Mouse (Mus musculus) induced T-regulatory cell, adult 2 months (primary cell): ENCODE results near the gene Pappa.

ENCODE experiments used
- DNase-seq: peaks from one replicate; pipeline ENCODE4 v3.0.0-alpha.2; 2012; ENCODE audit warnings: low read depth

The Pappa gene

GRCm38 (mm10) chr4:65272295-65272694, 148.3 kb downstream of the Pappa start:
- DNase-seq = no peak

DNA sequence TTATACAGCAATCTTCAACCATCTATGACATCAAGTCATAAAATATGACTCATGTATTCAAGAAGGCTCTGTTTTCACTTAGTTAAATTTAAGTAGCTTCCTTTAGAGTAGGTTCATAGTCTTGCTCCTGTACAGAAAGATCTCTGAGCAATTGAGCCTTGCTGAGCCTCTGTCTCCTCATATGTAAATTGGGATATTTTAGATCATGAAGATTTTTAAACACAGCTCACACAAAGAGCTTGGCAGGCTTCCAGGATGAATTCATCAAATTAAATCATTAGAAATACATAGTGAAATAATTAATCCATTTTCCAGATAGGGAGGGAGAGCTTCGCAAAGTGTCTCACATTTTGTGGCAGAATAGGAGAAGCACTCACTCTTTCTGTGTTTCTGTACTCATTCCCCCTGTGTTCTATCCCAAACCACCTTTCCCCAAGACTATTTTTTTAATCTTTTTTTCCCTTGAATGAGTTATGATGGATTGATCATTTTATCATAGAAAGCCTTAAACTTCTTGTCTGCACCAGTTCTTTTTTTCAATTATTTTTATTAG, 149.4 kb downstream of the Pappa start:
- DNase-seq = no peak

- DNase-seq = no peak
Observed at GRCm38 (mm10) chr4:65278451-65279271, 154.7 kb downstream of the Pappa start.

DNA sequence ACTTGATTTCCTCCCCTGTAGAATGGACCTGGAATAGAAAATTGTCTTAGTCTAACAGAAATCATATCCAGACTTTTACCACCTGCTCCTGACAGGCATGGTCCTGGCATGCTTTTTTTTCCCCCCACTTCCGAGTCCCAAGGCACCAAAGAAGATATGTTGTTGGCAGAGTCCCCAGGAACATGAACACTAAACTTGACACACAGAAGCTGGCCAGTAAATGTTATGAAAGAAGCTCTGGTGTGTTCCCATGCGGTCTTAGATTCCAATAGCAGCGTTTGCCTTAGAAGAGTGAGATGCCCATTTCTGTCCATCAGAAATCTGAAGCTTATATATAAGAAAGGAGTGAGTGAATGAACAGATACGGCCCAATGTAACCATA, 155.3 kb downstream of the Pappa start:
- no peak for DNase-seq

GRCm38 (mm10) chr4:65279979-65280677, 156.2 kb downstream of the Pappa start:
- DNase-seq = no peak

- no peak for DNase-seq
Observed at GRCm38 (mm10) chr4:65280888-65281287, 156.9 kb downstream of the Pappa start.

GRCm38 (mm10) chr4:65283611-65284010, 159.6 kb downstream of the Pappa start:
- DNase-seq = no peak

DNA sequence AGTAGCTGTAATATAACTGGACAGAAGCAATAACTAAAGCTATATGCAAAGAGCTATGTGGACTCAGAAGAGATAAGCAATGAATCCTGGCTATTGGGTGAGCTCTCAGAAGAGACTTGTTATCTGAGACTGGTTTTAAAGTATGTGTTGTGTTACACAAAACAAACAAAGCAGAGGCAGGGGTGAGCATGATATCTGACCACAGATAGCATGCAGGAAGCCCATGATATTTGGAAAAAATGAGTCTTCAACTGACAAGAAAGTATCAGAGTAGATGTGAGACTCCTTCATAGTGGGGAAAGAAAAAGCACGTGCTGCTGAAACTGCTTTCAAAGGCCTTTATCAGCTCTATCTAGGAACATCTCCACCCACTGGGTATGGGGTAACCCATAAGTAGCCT, 161.2 kb downstream of the Pappa start:
- no peak for DNase-seq

DNA sequence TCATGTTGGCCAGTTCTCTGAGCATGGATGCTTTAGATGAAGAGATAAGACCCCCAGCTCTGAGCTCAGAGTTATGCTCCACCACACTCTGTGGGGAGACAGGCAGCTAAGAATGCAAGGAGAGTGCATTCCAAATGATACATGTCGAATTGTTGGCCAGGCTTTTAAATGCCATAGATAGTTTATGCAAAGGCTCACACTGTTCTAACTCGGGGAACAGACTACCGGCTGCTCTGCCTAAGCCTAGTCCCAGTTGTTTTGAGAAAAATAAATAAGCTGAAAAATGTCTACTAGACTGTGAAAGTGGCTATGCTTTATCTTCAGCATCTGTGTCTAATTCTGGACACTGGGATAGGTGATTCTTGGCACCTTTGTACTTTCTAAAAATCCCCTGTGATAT, 165.3 kb downstream of the Pappa start:
- no peak for DNase-seq

DNA sequence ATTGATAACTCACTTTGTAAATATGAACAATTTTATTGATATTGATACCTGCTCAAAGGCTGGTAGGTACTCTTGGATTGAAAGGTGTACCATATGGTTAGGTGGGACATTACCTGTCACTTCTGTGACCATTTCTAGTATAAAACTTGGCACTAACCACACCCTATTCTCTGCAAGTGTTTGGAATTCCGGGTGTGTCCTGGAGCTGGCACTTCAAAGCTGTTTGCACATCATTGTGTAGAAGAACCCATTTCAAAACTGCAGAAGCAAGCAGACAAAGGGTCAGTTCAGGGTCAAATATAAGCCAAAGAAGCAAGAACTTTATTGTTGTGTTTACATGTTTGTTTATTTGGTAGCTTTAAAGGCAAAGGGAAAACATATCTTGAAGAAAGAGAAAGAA, 171.8 kb downstream of the Pappa start:
- DNase-seq = no peak

DNA sequence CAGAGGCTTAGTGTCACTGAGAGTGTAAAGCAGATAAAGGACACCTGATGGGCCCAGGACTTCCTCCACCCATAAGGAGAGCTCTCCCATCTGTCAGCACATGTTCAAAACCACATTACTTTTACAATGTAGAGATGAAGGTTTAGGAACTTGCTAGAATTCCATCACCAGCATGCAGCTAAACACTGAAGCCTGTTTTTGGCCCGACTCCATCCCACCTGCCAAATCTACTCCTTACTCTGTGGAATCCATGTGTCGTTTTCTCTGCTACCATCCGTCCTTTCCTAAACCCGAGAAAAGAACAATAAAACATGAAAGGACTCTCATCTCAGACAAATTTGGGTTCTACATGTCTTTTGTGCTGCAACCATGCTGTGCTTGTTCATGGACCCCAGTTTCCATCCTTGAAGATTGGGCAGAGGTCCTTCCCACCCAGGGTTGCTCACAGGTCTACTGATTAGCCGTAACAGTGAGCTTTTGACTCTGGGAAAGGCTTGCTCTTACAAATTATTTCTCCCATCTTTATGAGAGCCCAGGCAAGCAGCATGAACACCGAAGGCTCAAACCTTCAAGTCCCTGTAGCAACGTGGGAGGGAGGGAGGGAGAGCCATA, 172.5 kb downstream of the Pappa start:
- DNase-seq = no peak

DNA sequence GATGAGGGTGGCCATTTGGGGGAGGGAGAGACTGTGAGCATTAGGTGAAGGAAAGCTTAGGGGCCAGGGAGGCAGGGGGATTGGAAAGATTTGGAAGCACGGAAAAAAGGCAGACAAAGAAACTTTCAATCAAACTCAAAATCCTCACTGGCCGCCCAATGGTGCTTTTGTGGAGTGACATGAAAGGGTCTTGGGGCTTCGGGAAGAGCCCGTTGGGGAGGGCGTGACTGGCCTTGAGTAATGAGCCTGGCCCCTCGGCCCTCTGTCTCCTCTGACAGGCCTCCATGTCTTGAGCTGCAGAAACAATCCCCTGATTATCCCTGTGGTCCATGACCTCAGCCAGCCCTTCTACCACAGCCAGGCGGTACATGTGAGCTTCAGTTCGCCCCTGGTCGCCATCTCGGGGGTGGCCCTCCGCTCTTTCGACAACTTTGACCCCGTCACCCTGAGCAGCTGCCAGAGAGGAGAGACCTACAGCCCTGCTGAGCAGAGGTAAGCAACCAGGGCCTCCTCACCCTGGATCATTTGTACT, 173.1 kb downstream of the Pappa start:
- no peak for DNase-seq

DNA sequence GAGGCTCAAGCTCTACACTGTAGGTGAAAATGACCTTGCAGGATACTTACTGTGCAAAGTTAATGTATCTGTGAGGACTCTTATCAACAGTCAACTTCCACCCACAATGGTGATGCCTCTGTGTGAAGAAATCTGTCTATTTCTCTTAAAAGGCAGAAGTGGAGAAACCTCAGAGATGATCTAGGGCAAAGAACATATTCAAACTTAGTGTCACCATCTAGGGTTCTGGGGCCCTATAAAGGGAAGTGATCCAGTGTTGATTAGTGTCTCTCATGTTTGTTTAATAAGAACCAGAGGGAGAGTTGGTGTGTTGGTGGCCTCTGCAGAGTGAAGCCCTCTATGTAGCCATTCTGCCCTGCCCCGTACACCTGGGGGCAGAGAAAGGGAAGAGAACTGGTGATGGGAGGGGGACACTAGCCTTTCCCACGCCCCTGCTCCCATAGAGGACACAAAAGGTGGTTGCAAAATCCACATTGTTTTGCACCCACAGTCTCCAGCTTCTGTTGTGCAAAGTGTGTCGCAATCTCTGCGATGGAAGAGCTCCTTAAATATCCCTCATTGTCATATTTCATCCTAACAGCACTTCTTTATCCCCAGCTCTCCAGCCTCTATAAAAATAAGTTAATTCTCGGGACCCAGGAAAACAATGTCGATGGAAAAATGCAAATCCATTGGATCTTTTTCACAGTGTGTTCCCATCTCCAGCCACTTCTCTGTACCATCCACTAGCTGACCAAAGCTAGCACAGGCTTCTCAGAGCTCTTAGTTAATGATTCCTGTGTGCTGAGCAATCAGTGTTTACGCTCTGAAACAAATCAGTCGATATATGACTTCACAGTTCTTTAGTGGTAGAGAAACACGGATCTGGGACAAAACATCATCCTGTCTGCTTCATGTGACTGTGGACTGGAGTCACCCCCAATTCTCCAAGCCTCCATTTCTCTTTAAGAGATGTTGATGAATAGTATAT, 174.5 kb downstream of the Pappa start:
- DNase-seq = no peak

DNA sequence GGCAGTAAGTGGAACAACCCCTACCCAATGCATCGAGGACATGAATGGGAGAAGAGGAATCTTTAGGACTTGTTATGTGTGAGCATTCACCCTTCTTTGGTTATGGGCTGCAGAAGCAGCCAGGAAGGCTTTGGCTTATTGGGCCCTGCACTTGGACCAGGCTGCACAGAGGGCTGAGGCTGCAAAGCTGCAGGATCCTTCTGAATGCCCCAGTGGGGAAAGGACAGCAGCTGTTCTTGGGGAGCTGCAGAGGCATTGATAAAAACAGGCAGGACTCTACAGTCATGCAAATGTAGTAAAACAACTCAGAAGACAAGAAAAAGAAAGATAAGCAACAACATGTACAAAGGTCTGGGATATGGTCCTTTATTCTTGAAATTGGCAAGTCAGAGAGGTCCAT, 175.4 kb downstream of the Pappa start:
- no peak for DNase-seq

- no peak for DNase-seq
Observed at GRCm38 (mm10) chr4:65300431-65300830, 176.5 kb downstream of the Pappa start.

DNA sequence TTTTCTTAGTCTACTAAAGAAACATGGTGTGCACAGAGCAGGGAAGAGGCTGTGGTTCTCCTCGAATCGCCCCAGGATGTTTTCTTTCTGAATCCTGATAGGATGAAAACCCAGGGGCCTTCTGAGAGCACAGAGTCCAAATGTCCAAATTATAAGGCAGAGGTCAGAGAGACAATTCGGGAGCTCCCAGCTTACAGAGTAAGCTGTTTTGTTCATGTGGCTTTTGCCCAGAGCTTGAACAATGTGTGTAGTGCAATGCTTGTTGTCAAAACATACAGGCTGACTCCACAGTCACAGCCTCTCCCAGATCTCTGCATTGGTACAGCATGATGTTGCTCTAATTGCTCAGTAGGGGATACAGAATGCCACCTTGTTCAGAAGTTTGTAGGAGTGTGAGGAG, 178.7 kb downstream of the Pappa start:
- no peak for DNase-seq

DNA sequence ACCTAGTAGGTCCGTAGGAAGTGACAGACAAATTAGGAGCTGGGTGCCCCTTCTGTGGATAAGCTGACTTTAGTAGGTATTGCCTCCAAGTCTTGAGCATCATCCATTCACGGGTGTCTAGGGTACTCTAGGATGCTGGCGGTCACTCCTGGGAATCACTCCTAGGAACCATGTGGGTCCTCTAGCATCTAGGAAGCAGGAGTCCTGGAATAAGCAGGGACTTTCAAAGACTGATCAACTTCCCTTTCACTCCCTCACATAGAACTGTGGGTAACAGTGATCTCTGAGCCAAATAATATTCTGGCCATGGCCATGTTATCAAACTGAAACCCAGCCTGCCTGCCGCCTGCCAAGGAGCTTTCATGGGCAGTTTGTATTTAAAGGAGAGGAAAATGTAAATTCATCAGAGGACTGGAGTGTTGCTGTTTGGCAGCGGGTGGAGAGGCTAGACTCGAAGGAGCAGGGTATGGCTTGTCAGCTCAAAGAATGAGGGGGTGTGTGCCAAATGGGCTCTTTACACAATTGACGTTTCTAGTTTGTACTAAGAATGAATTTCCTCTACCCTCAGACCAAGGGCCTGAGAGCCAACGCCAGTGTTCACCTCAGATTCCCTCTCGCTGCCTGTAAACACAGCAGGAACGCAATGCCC, 194.0 kb downstream of the Pappa start:
- DNase-seq = no peak

DNA sequence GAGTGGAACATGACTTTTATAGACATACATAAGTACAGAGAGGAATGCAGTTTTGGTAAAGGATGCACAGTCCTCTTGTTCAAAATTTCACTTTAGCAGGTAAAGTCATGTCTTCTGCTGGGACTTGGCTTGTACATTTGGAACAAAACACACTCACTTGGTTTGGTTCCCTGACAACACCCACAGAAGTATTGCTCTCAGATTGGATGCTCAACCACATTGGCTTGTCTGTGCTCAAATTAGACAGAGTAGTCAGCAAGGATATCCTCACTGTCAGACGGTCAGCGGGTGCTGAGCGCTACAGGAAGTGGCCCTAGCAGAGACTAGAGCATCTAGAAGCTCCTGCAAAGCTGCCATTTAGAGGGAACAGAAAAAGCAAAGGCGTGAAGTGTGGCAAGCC, 197.4 kb downstream of the Pappa start:
- DNase-seq = no peak

DNA sequence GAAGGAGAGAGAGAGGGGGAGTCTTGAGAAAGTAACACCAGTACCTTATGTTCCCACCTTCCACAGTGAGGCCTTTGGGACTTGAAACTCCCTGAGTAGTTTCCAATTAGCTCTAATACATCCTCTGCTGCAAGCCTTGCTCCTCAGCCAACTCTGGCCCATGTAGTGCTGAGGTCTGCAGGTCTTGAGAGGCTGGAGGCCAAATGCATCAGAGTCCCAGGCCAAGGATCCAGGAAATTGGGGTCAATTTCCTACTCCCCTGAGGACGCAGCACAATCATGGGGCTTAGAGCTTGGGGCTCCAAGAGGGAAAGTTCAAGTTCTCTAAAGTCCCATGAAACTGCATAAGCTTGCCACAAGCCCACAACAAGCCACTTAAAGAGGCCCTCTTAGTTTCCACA, 198.0 kb downstream of the Pappa start:
- DNase-seq = no peak

DNA sequence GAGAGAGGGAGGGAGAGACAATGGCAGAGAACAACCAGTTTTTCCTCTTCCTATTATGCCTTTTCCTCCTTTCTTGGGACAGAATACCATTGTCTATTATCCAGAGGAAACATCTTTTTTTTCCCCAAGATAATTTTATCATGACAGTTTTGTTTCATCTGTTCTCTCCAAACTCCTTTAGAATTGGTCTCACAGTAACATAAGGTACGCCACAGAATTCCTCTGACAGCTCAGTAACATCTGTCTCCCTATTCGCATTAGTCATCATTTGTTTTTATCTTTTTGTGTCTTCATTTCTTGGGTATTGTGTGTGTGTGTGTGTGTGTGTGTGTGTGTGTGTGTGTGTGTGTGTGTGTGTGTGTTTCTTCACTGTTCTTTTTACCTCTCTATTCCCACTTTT, 201.8 kb downstream of the Pappa start:
- DNase-seq = no peak
